Mouse (Mus musculus): Measurements from ENCODE around the gene Btnl10.
A peak's percentile ranks its signal among the peaks of the same experiment; 100 is the strongest.

GRCm38 (mm10) chr11:58967346-58967745 is 49.6 kb downstream of the Btnl10 start:
- TF ChIP-seq CTCF (IDR thresholded peaks at IDR 0.05; ENCODE audit: borderline replicate concordance, extremely low read depth, insufficient read depth, insufficient read length) (peak; percentile 22; the same call in 1 of the 2 replicates), POLR2A (IDR thresholded peaks at IDR 0.05; ENCODE audit: borderline replicate concordance, extremely low read depth, insufficient read depth, insufficient read length, poor library complexity, severe bottlenecking) (no peak)
